Mouse (Mus musculus): ENCODE results near the gene Slc25a29. TPM values are rescaled to one million over a fixed set of nuclear protein-coding genes. Genes with fewer than 3 reads are reported as not detected.

The Slc25a29 gene
- total and polyA plus RNA-seq, 3 experiments, result 0.44 to 0.74 TPM; not detected in 1

GRCm38 (mm10) chr12:108832851-108833250 lies 2.8 kb downstream of the Slc25a29 start:
- no peak for TF ChIP-seq GATA2 (IDR thresholded peaks at IDR 0.05; ENCODE audit: borderline replicate concordance, low read depth, low read length)
- no peak for TF ChIP-seq TAL1 (conservative IDR thresholded peaks at IDR 0.05; ENCODE audit: low read depth, low read length)
- no peak for TF ChIP-seq CTCF (IDR thresholded peaks at IDR 0.05; ENCODE audit: low read depth, low read length)
- TF ChIP-seq GATA1 (IDR thresholded peaks at IDR 0.05; ENCODE audit: borderline replicate concordance, low read length), result no peak
- no peak for TF ChIP-seq POLR2AphosphoS5 (IDR thresholded peaks at IDR 0.05; ENCODE audit: insufficient replicate concordance, low read depth, low read length)
- Histone ChIP-seq H3K9me3 (replicated peaks) (no peaks in the 10 kb centered on the region; the same call in 1 of the 2 replicates), H3K4me1 (ENCODE audit: insufficient read depth, low read depth, low read length) (peaks cover 30% of the 10 kb centered on the region), H3K4me3 (ENCODE audit: low read depth, low read length) (no peak overlapping the region), H3K36me3 (replicated peaks) (peaks cover 87% of the 10 kb centered on the region), H3K27me3 (ENCODE audit: insufficient read depth, low read length) (no peaks in the 10 kb centered on the region)
- ATAC-seq (ENCODE audit: extremely low read depth, insufficient number of reproducible peaks, low FRiP score, poor library complexity, severe bottlenecking), result no peak
- DNase-seq (ENCODE audit: low spot score), result no peak

DNA sequence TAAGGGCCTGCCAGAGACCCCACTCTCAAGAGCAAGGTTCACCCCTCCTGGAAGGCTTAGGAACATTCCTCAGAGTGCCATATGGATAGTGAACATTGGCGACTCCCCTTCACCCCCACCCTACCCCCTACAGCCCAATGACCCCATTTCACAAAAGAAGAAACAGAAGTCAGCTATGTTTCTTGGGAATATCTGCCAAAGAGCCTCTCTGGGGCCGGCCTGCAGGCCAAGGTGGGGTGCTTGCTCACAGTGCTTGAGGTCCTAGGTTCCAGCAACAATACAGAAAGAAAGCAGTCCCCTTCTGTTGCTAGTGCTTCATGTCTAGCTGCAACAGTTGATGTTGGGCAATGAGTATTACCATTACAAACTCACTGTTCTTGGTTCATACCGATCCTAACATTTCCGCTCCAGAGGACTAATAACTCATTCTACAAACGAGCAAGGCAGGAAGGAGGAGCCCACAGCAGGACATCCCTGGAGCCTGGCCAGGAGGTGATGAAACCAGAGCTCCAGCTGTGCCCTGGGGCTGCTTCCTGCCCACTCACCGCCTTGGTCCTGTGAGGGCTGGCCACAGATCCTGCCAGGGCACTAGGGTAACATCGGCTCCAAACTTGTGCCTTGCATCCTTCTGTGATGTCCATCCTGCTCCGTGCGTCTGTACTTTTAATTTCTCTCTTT lies 3.6 kb downstream of the Slc25a29 start:
- TF ChIP-seq TAL1 (conservative IDR thresholded peaks at IDR 0.05; ENCODE audit: low read depth, low read length), result no peak
- TF ChIP-seq GATA2 (IDR thresholded peaks at IDR 0.05; ENCODE audit: borderline replicate concordance, low read depth, low read length), result no peak
- TF ChIP-seq POLR2AphosphoS5 (IDR thresholded peaks at IDR 0.05; ENCODE audit: insufficient replicate concordance, low read depth, low read length), result no peak
- TF ChIP-seq CTCF (IDR thresholded peaks at IDR 0.05; ENCODE audit: low read depth, low read length), result no peak
- no peak for TF ChIP-seq GATA1 (IDR thresholded peaks at IDR 0.05; ENCODE audit: borderline replicate concordance, low read length)
- H3K9me3 ChIP-seq (replicated peaks), result peaks cover under 1% of the 10 kb centered on the region; the same call in 1 of the 2 replicates
- ATAC-seq (ENCODE audit: extremely low read depth, insufficient number of reproducible peaks, low FRiP score, poor library complexity, severe bottlenecking) (no peak), DNase-seq (ENCODE audit: low spot score) (no peak)
- peaks cover 23% of the 10 kb centered on the region for H3K4me1 ChIP-seq (ENCODE audit: insufficient read depth, low read depth, low read length)
- H3K36me3 ChIP-seq (replicated peaks), result peaks cover 87% of the 10 kb centered on the region
- H3K27me3 ChIP-seq (ENCODE audit: insufficient read depth, low read length), result no peaks in the 10 kb centered on the region
- H3K4me3 ChIP-seq (ENCODE audit: low read depth, low read length), result no peak overlapping the region

GRCm38 (mm10) chr12:108830358-108830757 lies 5.3 kb downstream of the Slc25a29 start:
- no peaks in the 10 kb centered on the region for H3K27me3 ChIP-seq (ENCODE audit: insufficient read depth, low read length)
- ATAC-seq (ENCODE audit: extremely low read depth, insufficient number of reproducible peaks, low FRiP score, poor library complexity, severe bottlenecking), result no peak
- peaks cover 97% of the 10 kb centered on the region for H3K36me3 ChIP-seq (replicated peaks)
- TF ChIP-seq POLR2AphosphoS5 (IDR thresholded peaks at IDR 0.05; ENCODE audit: insufficient replicate concordance, low read depth, low read length), result no peak
- no peak for TF ChIP-seq CTCF (IDR thresholded peaks at IDR 0.05; ENCODE audit: low read depth, low read length)
- no peak for TF ChIP-seq TAL1 (conservative IDR thresholded peaks at IDR 0.05; ENCODE audit: low read depth, low read length)
- no peak for TF ChIP-seq GATA1 (IDR thresholded peaks at IDR 0.05; ENCODE audit: borderline replicate concordance, low read length)
- TF ChIP-seq GATA2 (IDR thresholded peaks at IDR 0.05; ENCODE audit: borderline replicate concordance, low read depth, low read length), result no peak
- peaks cover 7% of the 10 kb centered on the region; the same call in 1 of the 2 replicates for H3K9me3 ChIP-seq (replicated peaks)
- DNase-seq (ENCODE audit: low spot score), result no peak
- no peak overlapping the region for H3K4me3 ChIP-seq (ENCODE audit: low read depth, low read length)
- peaks cover 6% of the 10 kb centered on the region for H3K4me1 ChIP-seq (ENCODE audit: insufficient read depth, low read depth, low read length)

DNA sequence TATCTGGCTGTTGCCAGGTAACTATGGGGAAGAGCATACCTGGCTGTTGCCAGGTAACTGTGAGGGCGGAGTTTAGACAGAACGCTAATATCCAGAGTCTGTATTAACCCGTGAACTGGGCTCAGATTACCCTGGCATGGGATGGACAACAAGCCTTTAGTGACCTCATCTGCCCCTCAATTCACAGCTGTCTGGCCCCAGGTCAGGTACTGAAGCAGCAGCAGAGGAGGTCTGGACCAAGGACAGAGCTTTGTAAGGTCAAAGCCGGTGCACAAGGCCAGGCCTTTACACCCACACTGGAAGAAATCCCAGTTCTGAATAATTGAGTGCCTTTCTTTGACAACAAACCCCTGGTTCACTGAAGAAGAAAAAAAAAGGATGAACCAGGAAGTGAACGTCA lies 6.0 kb downstream of the Slc25a29 start:
- DNase-seq (ENCODE audit: low spot score) (no peak), ATAC-seq (ENCODE audit: extremely low read depth, insufficient number of reproducible peaks, low FRiP score, poor library complexity, severe bottlenecking) (no peak)
- peaks cover 7% of the 10 kb centered on the region; the same call in 1 of the 2 replicates for H3K9me3 ChIP-seq (replicated peaks)
- peaks cover 97% of the 10 kb centered on the region for H3K36me3 ChIP-seq (replicated peaks)
- no peaks in the 10 kb centered on the region; the same call in 1 of the 2 replicates for H3K4me1 ChIP-seq (ENCODE audit: insufficient read depth, low read depth, low read length)
- no peak overlapping the region for H3K4me3 ChIP-seq (ENCODE audit: low read depth, low read length)
- TF ChIP-seq TAL1 (conservative IDR thresholded peaks at IDR 0.05; ENCODE audit: low read depth, low read length), result no peak
- no peaks in the 10 kb centered on the region for H3K27me3 ChIP-seq (ENCODE audit: insufficient read depth, low read length)

GRCm38 (mm10) chr12:108827641-108828040 lies 8.0 kb downstream of the Slc25a29 start:
- ATAC-seq (ENCODE audit: extremely low read depth, insufficient number of reproducible peaks, low FRiP score, poor library complexity, severe bottlenecking) (no peak), DNase-seq (ENCODE audit: low spot score) (no peak)
- Histone ChIP-seq H3K27me3 (ENCODE audit: insufficient read depth, low read length) (no peaks in the 10 kb centered on the region), H3K4me3 (ENCODE audit: low read depth, low read length) (no peak overlapping the region), H3K4me1 (ENCODE audit: insufficient read depth, low read depth, low read length) (no peaks in the 10 kb centered on the region; the same call in 1 of the 2 replicates), H3K9me3 (replicated peaks) (peaks cover 7% of the 10 kb centered on the region; the same call in 1 of the 2 replicates), H3K36me3 (replicated peaks) (peaks cover 91% of the 10 kb centered on the region)
- no peak for TF ChIP-seq POLR2AphosphoS5 (IDR thresholded peaks at IDR 0.05; ENCODE audit: insufficient replicate concordance, low read depth, low read length)
- TF ChIP-seq TAL1 (conservative IDR thresholded peaks at IDR 0.05; ENCODE audit: low read depth, low read length), result no peak
- no peak for TF ChIP-seq GATA2 (IDR thresholded peaks at IDR 0.05; ENCODE audit: borderline replicate concordance, low read depth, low read length)
- TF ChIP-seq GATA1 (IDR thresholded peaks at IDR 0.05; ENCODE audit: borderline replicate concordance, low read length), result no peak
- TF ChIP-seq CTCF (IDR thresholded peaks at IDR 0.05; ENCODE audit: low read depth, low read length), result no peak

DNA sequence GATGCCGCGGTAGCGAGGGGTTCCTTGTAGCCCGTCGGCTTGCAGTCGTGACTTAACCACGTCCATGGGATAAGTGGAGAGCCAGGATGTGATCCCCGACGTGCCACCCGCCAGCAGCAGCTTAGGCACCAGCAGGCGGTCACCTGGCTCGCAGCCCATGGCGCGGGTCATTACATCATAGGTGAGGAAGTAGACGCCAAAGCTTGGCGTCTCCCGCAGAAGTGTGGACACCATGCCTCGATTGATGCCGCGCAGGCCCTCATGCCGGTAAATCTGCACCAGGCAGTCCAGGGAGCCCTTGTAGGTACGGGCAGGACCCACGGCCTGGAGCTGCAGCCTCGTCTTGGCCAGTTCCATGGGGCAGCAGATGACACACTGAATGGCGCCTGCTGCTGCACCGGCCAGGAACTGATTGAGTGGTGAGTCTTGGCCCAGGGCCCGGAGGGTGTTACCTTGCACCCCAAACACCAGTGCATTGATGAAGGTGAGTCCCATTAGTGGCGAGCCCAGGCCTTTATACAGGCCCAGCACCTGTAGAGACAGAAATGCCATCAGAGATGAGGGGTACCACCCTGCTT lies 8.6 kb downstream of the Slc25a29 start:
- H3K36me3 ChIP-seq (replicated peaks), result peaks cover 89% of the 10 kb centered on the region

More for the DNA sequence above, 8.6 kb downstream of the Slc25a29 start:
- Histone ChIP-seq H3K4me3 (ENCODE audit: low read depth, low read length) (peak overlapping the region; percentile 3; the same call in 1 of the 2 replicates), H3K9me3 (replicated peaks) (peaks cover 7% of the 10 kb centered on the region; the same call in 1 of the 2 replicates), H3K27me3 (ENCODE audit: insufficient read depth, low read length) (no peaks in the 10 kb centered on the region), H3K4me1 (ENCODE audit: insufficient read depth, low read depth, low read length) (no peaks in the 10 kb centered on the region; the same call in 1 of the 2 replicates)
- ATAC-seq (ENCODE audit: extremely low read depth, insufficient number of reproducible peaks, low FRiP score, poor library complexity, severe bottlenecking) (no peak), DNase-seq (ENCODE audit: low spot score) (no peak)
- TF ChIP-seq CTCF (IDR thresholded peaks at IDR 0.05; ENCODE audit: low read depth, low read length) (no peak), TAL1 (conservative IDR thresholded peaks at IDR 0.05; ENCODE audit: low read depth, low read length) (no peak), GATA2 (IDR thresholded peaks at IDR 0.05; ENCODE audit: borderline replicate concordance, low read depth, low read length) (no peak), GATA1 (IDR thresholded peaks at IDR 0.05; ENCODE audit: borderline replicate concordance, low read length) (no peak), POLR2AphosphoS5 (IDR thresholded peaks at IDR 0.05; ENCODE audit: insufficient replicate concordance, low read depth, low read length) (no peak)

Data from G1E (cell line).